Mouse (Mus musculus): ENCODE results near the gene Tmem106c.

DNA sequence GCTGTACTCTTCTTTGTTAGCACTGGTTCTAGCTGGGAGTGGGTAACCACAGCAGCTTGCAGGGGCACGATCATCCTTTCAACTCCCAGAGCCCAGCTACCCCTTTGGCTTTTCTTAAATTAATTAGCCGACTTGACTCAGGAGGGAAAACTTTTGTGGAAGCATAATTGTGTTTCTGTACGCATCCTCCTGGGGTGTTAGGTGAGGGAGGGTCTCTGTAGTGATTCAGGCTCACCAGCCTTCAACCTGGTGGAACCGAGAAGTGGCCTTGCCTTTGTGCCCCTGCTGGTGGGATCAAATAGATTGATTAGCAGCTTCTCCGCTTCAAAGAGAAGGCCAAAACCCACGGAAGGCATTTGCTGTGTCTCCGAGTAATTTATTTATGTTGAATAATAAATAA, 36.0 kb downstream of the Tmem106c start:
- TF ChIP-seq CTCF (IDR thresholded peaks at IDR 0.05) (no peak), EP300 (IDR thresholded peaks at IDR 0.05) (no peak)

Data from lung, postnatal 0 days (tissue).